Mouse (Mus musculus) hindbrain, postnatal 0 days (tissue): ENCODE results near the gene Ppp2r1b. TPM values are rescaled to one million over a fixed set of nuclear protein-coding genes. Genes with fewer than 3 reads are reported as not detected.
"Not testable (repeated sequence)": the region's sequence is repeated elsewhere in the genome, so short reads cannot be mapped to it uniquely, and the experiment has no call there.

ENCODE experiments used
- ATAC-seq: fragments of 200-750 bp; cut with Nextera tagmentation; 2 replicates; pipeline ENCODE4 v1.8.0; 2017; ENCODE audit warnings: mild to moderate bottlenecking, moderate TSS enrichment, moderate library complexity
- DNase-seq: peaks from one replicate; pipeline ENCODE4 v3.0.0-alpha.2; 2015; ENCODE audit warnings: low spot score
- H3K27ac ChIP-seq: fragments of 300-500 bp; sonication (generic); 2 replicates; pipeline ENCODE4 v1.5.1; 2014; ENCODE audit warnings: mild to moderate bottlenecking
- H3K27me3 ChIP-seq: fragments of 300-500 bp; sonication (generic); 2 replicates; pipeline ENCODE4 v1.6.1; 2014; ENCODE audit warnings: low read length, mixed read lengths; ENCODE audit not compliant: insufficient read depth
- H3K36me3 ChIP-seq: fragments of 300-500 bp; sonication (generic); 2 replicates; pipeline ENCODE4 v1.6.1; 2014; ENCODE audit warnings: low read length, mixed read lengths; ENCODE audit not compliant: insufficient read depth
- H3K4me1 ChIP-seq: fragments of 300-500 bp; sonication (generic); 2 replicates; pipeline ENCODE4 v1.6.1; 2014; ENCODE audit warnings: antibody characterized with exemption, low read length, mixed read lengths; ENCODE audit not compliant: insufficient read depth
- H3K4me2 ChIP-seq: fragments of 300-500 bp; sonication (generic); 2 replicates; pipeline ENCODE4 v1.6.1; 2014; ENCODE audit warnings: low read depth, mild to moderate bottlenecking, low read length, moderate library complexity, mixed read lengths
- H3K4me3 ChIP-seq: fragments of 300-500 bp; sonication (generic); 2 replicates; pipeline ENCODE4 v1.5.1; 2014; ENCODE audit warnings: low read length
- H3K9ac ChIP-seq: fragments of 300-500 bp; sonication (generic); replicated peaks from 2 replicates; pipeline ENCODE4 v1.6.1; 2014; ENCODE audit warnings: mild to moderate bottlenecking, low read length, moderate library complexity, mixed read lengths
- H3K9me3 ChIP-seq: fragments of 300-500 bp; sonication (generic); 2 replicates; pipeline ENCODE4 v1.6.1; 2016; ENCODE audit warnings: low read length, mixed read lengths
- CTCF ChIP-seq: IDR thresholded peaks from 2 replicates; pipeline ENCODE4 v1.5.1; 2016; ENCODE audit warnings: antibody characterized with exemption, control low read depth, low read depth
- WGBS: fragments of 180-500 bp; shearing (Covaris S2); extraction: QIAGEN DNeasy Blood & Tissue Kit; methylation state at CpG from one replicate; pipeline ENCODE4 v1.1.7; 2014; 5-methylcytosine and 5-hydroxymethylcytosine counted together
- polyA plus RNA-seq: library from polyadenylated mRNA; unstranded; fragments of >200 nt; fragmentation: Nextera tagmentation; extraction: Ambion mirVana; gene quantifications from 2 replicates; pipeline ENCODE4 v1.2.1, GENCODE M21; 2015
- total RNA-seq: library from RNA; depleted of rRNA; stranded (reverse); fragments of >200 nt; gene quantifications from 2 replicates; pipeline ENCODE4 v1.2.3, GENCODE M21; 2014

The Ppp2r1b gene
- total and polyA plus RNA-seq, 2 experiments from 2014 or later: 18.8 to 31.4 TPM

DNA sequence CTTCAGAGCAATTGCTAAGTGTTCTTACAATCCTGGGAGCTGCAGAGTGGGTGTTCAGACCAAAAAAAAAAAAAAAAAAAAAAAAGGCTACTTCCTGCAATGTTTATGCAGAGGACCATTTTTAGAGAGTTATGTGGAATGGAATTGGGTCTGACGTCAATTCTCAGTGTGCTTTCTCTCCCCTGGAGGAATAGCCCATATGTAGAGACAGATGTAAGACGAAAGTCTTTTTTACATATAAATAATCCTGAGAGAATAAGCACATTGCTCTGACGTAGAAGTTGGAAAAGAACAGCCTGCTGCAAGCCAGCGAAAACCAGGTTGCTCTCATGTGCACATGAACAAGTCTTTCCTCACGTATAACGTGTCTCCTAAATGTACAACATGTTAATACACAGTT is 25.4 kb upstream of the Ppp2r1b start:
- no peak for TF ChIP-seq CTCF
- no peak overlapping the region for H3K4me3 ChIP-seq
- no peak overlapping the region for H3K27ac ChIP-seq
- H3K27me3 ChIP-seq: no peaks in the 10 kb centered on the region
- no peaks in the 10 kb centered on the region for H3K9me3 ChIP-seq
- no peak overlapping the region for H3K4me2 ChIP-seq
- DNase-seq: no peak
- peaks cover 34% of the 10 kb centered on the region for H3K36me3 ChIP-seq
- H3K9ac ChIP-seq: no peak overlapping the region
- ATAC-seq: no peak
- H3K4me1 ChIP-seq: no peaks in the 10 kb centered on the region
- WGBS: 88% methylated on average over 6 of the region's 6 CpGs

DNA sequence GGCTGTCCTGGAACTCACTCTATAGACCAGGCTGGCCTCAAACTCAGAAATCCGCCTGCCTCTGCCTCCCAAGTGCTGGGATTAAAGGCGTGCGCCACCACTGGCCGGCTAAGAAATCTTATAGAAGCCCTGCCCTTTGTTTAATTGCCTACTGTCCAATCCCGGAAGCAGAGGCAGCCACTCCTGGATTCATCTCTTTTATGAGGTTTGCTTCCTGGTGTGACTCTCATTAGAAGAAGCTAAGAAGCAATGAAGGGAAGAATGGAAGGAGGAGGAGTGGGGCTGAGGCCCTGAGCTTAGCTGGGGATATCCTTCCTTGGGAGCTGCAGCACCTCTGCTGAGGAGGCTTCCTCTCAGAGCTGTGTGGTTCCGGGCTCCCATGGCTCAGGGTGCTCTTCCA is 23.4 kb upstream of the Ppp2r1b start:
- Histone ChIP-seq H3K27me3 (no peaks in the 10 kb centered on the region), H3K9me3 (no peaks in the 10 kb centered on the region), H3K9ac (no peak overlapping the region), H3K36me3 (peaks cover 34% of the 10 kb centered on the region), H3K4me2 (no peak overlapping the region), H3K4me1 (no peaks in the 10 kb centered on the region), H3K4me3 (no peak overlapping the region), H3K27ac (no peak overlapping the region)
- TF ChIP-seq CTCF: no peak
- DNase-seq: no peak
- WGBS: 89% methylated on average over 6 of the region's 6 CpGs
- no peak for ATAC-seq

DNA sequence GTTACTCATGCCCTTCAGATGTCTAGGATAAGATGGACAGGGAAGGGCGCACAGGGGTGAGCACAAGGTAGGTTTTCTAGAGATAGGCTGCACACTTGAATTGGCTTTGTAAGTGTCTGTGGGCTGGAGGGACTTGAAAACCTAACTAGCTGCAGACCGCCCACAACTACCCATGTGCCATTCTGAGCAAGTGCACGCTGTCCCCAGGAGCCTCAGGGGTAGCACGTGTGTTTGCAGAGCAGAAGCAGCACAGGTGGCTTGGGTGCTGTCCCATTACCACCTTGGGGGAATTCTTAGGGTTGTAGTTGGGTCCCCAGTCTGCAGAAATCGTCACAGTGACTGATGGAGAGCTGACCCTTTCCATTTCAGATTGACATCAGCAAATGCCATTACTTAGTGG is 22.9 kb upstream of the Ppp2r1b start:
- Histone ChIP-seq H3K36me3 (peaks cover 34% of the 10 kb centered on the region), H3K27ac (no peak overlapping the region), H3K9ac (no peak overlapping the region), H3K4me3 (no peak overlapping the region), H3K4me2 (no peak overlapping the region), H3K4me1 (no peaks in the 10 kb centered on the region), H3K9me3 (no peaks in the 10 kb centered on the region), H3K27me3 (no peaks in the 10 kb centered on the region)
- ATAC-seq: no peak
- TF ChIP-seq CTCF: no peak
- DNase-seq: no peak
- WGBS: 97% methylated on average over 5 of the region's 5 CpGs

DNA sequence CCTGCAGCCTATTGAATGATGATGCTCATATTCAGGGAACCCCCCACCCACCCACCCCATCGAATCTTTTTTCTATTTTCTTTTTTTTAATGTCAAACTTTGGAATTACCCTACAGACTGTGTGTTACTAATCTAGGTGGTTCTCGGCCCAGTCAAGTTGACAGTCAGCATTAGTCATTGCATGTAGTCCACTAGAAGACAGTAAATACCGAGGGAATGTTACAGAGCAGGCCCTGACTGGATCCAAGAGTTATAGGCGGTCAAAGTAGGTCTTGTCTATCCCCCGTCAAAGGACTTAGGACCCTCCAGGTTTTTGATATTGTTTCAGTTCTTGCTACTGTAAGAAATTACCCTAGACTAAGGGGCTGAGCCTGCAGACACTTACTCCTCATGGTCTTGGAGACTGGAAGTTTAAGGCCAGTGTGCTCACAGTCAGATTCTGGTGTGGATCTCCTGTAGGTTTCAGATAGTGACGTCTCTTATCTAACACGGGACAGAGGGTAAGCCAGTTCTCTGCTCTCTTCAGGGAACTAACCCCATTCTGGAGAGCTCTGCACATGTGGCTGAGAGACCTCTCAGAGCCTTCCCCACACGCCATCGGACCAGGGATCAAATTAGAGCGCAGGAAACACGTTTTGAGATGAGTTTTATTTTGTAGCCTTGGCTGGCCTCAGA is 21.2 kb upstream of the Ppp2r1b start:
- Histone ChIP-seq H3K9ac (no peak overlapping the region), H3K4me1 (no peaks in the 10 kb centered on the region), H3K36me3 (peaks cover 25% of the 10 kb centered on the region), H3K4me3 (no peak overlapping the region), H3K27ac (no peak overlapping the region), H3K4me2 (no peak overlapping the region), H3K9me3 (no peaks in the 10 kb centered on the region), H3K27me3 (no peaks in the 10 kb centered on the region)
- DNase-seq: no peak
- no peak for ATAC-seq
- no peak for TF ChIP-seq CTCF
- 93% methylated on average over 11 of the region's 11 CpGs for WGBS

DNA sequence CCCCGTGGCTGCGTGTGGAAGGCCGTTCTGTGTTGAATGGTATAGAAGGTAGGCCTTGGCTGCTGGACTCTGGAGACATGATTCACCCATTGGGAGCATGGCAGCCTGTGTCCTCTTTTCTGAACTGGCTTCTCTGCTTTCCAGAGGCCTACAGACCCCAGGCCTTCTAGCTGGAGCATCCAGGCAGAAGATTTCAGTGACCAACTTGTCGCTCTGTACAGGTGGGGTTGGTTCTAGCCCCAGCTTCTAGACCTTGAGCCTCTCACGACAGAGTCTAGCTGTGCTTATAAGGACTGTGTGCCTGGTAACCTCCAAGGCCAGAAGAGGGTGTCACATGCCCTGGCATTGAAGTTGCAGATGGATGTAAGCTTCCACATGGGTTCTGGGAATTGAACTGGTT is 13.6 kb upstream of the Ppp2r1b start:
- no peak for ATAC-seq
- 90% methylated on average over 5 of the region's 5 CpGs for WGBS
- no peak for TF ChIP-seq CTCF

DNA sequence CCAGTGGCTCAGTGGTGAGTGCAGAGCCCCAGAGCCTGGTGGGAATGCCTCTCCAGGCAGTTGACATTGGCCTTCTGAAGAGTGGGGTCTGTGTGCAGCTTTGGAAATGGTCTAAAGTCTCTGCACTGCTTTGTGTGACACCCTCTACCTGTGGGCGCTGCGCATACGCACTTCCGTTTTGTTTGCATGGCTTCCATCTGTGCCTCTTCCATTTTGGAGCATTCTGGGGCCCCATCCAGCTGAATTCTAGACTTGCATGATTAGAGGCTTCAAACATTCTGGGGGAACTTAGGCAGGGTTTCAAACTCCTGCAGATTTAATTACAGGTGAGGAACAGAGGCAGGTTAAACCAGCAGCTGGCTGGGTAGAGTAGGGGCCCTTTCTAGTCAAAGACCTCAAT is 12.9 kb upstream of the Ppp2r1b start:
- H3K9me3 ChIP-seq: no peaks in the 10 kb centered on the region
- ATAC-seq (no peak), DNase-seq (no peak)
- 97% methylated on average over 4 of the region's 4 CpGs for WGBS
- H3K27me3 ChIP-seq: no peaks in the 10 kb centered on the region
- H3K9ac ChIP-seq: no peak overlapping the region
- H3K4me1 ChIP-seq: no peaks in the 10 kb centered on the region
- no peak for TF ChIP-seq CTCF
- no peak overlapping the region for H3K4me2 ChIP-seq
- H3K4me3 ChIP-seq: no peak overlapping the region
- H3K36me3 ChIP-seq: peaks cover 12% of the 10 kb centered on the region
- H3K27ac ChIP-seq: no peak overlapping the region

More for the DNA sequence above, 13.6 kb upstream of the Ppp2r1b start:
- Histone ChIP-seq H3K27me3 (no peaks in the 10 kb centered on the region), H3K9ac (no peak overlapping the region), H3K4me3 (no peak overlapping the region), H3K9me3 (no peaks in the 10 kb centered on the region), H3K36me3 (peaks cover 12% of the 10 kb centered on the region), H3K4me1 (no peaks in the 10 kb centered on the region), H3K4me2 (no peak overlapping the region), H3K27ac (no peak overlapping the region)
- no peak for DNase-seq

DNA sequence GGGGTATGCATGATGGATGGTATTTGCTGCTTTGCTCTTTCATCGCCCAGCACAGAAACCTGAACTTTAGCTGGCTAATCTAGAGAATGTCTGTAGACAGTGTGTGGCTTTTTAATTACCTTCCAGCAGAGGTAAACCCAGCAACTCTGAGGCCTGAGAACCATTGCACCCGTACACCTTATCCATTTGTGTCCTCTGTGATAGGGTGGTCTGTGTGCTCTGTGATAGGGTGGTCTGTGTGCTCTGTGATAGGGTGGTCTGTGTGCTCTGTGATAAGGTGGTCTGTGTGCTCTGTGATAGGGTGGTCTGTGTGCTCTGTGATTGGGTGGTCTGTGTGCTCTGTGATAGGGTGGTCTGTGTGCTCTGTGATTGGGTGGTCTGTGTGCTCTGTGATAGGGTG is 12.5 kb upstream of the Ppp2r1b start:
- H3K27me3 ChIP-seq, ATAC-seq, H3K4me2 ChIP-seq, H3K4me1 ChIP-seq, H3K4me3 ChIP-seq, DNase-seq, H3K27ac ChIP-seq, H3K9me3 ChIP-seq, H3K9ac ChIP-seq: not testable (repeated sequence)
- H3K36me3 ChIP-seq: peaks cover 12% of the 10 kb centered on the region
- 96% methylated on average over 2 of the region's 2 CpGs for WGBS
